Mouse (Mus musculus): ENCODE measurements around the gene Zmynd15.

DNA sequence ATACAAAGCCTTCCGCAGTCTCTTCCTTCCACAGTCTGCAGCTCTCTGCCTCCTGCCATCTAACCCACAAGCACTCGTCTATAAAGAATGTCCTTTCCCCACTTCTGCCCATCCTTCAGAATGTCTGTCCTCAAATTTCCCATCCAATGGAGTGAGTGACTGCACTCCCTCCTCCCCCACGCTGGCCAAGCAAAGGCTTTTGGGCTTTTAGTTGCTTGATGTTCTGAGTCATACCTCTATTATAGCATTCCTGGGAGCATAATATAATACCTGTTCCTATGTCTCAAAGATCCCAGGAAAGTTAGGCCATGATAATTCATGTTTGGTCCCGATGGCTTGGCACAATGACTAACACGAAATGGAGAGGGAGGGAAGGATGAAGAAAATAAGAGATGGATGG is 27.7 kb upstream of the Zmynd15 start:
- TF ChIP-seq CTCF (IDR thresholded peaks at IDR 0.05; ENCODE audit: low read depth) (no peak), EP300 (IDR thresholded peaks at IDR 0.05; ENCODE audit: low read depth) (no peak)
